Mouse (Mus musculus): Measurements from ENCODE around the gene Gpr88.
"Not testable (repeated sequence)": the region's sequence is repeated elsewhere in the genome, so short reads cannot be mapped to it uniquely, and the experiment has no call there.

Gene Gpr88

DNA sequence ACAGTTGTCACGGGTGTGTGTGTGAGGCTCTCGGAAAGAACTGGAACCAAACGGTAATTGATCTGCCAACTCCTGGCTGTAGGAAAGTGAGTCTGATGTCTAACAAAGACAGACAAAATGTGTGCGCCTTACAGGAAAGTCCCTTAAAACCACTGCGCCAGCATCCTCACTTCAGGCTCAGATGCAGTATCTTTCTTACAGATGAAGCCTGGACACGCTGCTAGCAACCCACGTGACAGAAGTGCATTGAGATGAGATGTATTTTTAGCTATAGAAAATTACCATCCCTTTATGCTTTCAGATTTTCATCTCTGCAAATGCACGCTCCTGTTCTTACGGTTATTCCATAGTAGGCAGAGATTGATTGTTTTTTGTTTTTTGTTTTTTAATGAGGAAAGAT, 10.6 kb downstream of the Gpr88 start:
- no peak for DNase-seq (ENCODE audit: low read depth, low spot score)

DNA sequence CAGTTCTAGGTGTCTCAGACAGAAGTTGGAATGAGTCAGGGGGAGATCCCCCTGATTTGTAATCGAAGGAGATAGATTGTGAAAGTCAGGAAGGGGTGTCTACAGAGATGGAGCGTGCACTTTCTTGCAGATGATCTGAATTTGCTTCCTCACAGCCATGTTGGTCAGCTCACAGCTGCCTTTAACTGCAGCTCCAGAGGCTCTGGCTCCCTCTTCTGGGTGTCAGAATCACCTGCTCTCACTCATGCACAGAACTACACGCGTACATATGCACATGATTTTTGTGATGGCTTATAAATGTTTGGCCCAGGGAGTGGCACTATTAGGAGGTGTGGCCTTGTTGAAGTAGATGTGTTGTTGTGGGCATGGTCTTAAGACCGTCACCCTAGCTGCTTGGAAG, 15.8 kb downstream of the Gpr88 start:
- DNase-seq (ENCODE audit: low read depth, low spot score) = no peak

- DNase-seq (ENCODE audit: low read depth, low spot score) = no peak
Observed at GRCm38 (mm10) chr3:116236856-116237255, 16.4 kb downstream of the Gpr88 start.

- no peak for DNase-seq (ENCODE audit: low read depth, low spot score)
Observed at GRCm38 (mm10) chr3:116233515-116233914, 19.8 kb downstream of the Gpr88 start.

DNA sequence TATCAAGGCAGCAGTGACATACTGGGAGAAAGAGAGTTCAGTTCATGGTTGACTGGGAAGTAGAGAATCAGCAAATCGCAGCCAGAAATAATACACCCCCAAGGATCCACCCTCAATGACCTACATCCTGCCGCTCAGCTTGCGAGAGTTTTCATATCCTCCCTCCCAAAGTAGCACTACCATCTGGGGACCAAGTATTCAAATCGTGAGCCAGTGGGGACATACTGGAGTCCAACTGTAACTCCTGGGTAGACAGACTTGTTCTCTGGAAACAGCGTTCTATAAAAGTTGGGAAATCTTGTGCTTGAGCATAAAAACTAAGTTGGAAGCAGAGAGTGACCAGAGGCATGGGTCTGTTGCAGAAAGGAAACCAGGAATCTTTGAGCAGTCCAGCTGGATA, 20.5 kb downstream of the Gpr88 start:
- no peak for DNase-seq (ENCODE audit: low read depth, low spot score)

DNA sequence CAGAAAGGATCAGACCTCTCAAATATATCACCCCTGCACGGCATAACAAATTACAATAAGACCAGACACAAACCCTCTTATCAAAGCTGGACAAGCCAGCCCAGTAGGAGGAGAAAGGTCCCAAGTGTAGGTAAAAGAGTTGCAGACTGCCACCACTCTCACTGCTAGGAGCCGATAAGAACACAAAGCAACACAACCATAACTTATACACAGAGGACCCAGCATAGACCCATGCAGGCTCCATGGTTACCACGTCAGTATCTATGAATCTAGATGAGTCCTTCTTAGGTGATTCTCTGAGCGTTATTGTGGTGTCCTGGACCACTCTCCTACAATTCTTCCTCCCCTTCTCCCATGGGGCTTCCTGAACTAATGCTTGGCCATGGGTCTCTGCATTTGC, 24.0 kb downstream of the Gpr88 start:
- no peak for DNase-seq (ENCODE audit: low read depth, low spot score)

DNA sequence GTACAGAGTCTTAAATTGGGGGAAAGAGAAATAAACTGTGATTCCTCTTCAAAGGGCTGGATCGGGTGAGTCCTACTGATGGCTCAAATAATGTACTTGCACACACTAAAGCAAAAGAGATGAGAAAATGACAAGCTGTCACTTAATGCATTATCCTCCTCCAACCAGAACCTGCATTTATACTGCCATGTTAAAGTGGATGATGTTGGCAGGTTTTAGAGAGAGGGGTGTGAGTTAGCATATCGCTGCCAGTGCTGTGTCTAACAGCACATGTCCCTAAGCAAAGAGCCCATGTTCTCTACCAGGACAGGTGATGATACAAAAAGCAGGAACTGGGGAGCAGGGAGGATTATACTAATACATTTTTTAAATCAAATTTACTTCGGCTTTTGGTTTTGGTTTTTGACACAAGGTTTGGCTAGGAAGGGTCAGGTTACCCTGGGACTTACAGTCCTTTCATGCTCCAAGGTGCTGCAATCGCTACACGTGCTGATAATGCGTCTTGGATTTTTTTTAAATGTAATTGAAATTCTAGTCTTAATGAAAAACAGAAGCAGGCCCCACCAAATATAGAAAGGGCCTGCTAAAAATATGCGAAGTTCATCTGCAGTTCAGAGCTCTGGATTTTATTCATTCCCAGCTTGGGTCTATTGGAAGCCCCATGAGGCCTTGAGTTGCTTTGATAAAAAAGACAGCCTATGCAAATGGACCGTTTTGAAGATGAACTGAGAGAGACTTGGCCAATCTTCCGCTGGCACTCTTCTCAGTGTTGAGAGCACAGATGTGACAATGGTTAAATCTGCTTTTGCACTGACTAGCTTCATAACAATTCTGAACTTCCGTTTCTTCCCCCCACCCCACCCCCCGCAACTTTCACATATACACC, 24.7 kb downstream of the Gpr88 start:
- no peak for DNase-seq (ENCODE audit: low read depth, low spot score)

DNA sequence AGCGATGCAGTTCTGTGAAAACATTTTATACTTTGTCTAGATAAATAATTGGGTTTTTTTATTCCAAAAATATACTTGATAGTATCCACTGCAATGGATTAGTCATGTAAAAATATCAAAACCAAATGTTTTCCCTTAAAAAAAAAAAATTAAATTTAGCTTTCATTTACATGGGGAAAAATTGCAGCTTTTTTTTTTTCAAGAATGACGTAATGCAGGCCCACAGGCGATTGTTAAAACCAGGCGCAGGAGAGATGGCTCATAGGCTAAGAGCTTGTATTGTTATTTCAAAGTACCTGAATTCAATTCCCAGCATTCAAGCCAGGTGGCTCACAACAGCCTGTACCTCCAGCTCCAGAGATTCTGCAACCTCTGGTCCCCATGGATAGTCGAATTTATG, 25.9 kb downstream of the Gpr88 start:
- no peak for DNase-seq (ENCODE audit: low read depth, low spot score)

DNA sequence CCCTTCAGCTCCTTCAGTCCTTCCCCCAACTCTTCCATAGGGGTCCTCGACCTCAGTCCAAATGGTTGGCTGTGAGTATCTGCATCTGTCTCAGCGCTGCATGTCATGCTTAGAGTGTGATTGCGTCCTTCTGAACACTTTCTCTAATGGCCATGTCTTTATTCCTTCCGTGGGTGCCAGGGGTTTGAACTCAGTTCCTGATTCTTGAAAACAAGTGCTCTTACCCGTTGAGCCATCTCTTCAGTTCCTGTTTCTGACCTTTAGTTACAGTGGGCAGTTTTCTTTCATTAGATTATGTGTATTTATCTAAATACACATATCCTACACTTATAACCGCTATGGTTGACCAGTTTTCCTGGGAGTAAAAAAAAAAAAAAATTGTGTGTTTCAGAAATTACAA, 26.4 kb downstream of the Gpr88 start:
- DNase-seq (ENCODE audit: low read depth, low spot score) = no peak

- DNase-seq (ENCODE audit: low read depth, low spot score) = no peak
Observed at GRCm38 (mm10) chr3:116222511-116223243, 30.6 kb downstream of the Gpr88 start.

DNA sequence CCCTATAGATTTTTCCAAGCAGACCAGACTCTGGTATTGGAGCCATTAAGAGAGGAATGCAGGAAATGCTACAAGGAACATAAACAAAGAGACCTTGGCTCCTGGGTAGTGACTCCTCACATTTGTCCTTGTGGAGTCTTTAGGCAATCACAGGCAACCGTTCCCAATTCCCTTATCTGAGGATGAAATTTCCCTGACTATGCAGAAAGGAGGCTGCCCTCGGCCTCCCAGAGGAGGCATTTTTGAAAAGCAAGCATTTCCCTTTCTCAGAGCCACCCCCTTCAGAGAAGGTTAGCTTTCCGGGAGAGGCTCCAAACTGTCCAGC, 31.7 kb downstream of the Gpr88 start:
- no peak for DNase-seq (ENCODE audit: low read depth, low spot score)

DNA sequence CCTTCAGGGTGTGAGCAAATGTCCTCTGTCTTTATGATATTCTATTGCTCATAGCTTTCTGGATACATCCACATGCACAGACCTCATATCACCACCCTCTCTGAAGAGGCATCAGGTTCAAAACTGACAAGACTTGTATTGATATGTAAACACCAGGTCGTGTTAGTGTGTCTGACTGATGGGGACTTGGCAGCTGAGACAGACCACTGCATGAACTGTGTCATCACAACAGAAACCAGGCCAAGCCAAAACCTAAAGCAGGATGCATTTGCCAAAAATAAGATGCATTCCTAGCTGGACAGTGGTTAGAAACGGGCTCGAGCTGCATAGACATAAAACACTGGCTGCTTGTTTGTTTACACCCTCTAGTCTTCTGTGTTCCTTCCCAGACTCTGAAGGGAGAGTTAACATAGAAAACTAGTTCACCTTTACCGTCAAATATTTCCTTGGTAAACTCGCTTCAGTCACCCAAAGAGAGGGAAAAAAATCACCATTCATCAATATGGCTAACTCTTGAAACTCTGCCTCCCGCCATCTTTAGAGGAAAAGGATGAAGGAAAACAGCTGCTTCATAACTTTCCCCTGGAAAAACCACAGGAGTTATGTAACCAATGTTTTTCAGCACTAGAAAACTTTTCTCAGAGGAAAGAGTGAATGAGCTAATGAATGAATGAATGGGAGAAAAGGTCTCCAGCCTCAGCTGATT, 32.2 kb downstream of the Gpr88 start:
- no peak for DNase-seq (ENCODE audit: low read depth, low spot score)

- not testable (repeated sequence) for DNase-seq (ENCODE audit: low read depth, low spot score)
Observed at GRCm38 (mm10) chr3:116217398-116217797, 35.9 kb downstream of the Gpr88 start.

DNA sequence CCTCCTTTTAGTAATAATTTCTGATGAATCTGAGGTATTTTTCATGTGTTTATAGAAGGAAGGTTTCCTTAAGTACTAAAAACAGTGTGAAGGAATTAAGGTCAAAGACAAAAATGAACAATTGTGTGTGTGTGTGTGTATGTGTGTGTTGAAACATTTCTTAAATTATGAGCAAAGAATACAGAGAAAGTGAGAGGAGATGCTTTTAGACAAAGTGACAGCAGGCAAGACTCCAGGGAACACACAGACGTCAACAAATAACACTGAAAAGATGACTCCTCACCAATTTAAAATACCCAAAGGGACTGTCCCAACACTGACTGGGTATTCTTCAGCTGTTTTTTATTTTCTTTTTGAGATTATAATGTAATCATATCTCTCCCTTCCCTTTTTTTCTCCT, 37.0 kb downstream of the Gpr88 start:
- DNase-seq (ENCODE audit: low read depth, low spot score) = no peak

DNA sequence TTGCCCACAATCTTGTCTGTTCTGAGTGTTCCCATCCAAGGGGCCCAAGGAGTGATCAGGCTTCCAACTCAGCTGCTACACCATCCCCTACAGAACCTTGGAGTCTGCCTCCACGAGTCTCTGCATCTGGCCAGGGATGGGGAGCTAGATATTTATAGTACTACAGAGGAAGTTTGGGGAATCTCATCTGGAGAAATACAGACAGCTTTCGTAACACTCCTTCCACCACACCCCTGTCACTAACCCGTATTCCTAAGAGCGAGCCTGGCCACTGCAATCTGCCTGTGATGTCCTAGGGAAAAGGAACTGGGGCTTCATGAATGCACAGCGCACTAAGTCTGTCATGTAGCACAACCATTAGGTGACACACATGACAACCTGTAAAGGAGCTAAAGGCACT, 41.7 kb downstream of the Gpr88 start:
- DNase-seq (ENCODE audit: low read depth, low spot score) = no peak

GRCm38 (mm10) chr3:116210720-116211121, 42.6 kb downstream of the Gpr88 start:
- no peak for DNase-seq (ENCODE audit: low read depth, low spot score)

GRCm38 (mm10) chr3:116209214-116209613, 44.1 kb downstream of the Gpr88 start:
- no peak for DNase-seq (ENCODE audit: low read depth, low spot score)

DNA sequence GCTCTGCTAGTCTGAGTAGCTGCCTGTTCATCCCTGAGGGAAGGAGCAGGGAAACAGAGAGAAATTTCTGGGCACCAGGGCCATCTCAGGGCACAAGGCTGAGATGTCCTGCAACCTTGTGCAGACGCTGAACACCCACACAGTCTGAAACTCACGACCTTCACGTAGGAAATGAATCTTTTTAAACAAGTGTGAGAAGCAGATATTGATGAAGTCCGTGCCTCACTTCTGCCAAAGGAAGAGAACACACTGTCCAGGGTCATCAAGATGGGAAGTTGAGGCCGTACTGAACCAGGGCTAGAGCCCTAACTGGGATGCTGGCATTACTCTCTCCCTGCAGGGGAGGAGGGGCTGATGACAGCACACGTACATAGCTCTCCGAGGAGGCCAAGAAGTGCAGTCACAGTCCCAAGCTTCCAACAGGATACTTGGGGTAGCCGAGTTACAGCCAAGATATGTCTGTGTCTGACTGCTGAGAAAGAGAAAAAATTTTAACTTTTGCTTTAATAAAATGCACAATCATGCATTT, 46.9 kb downstream of the Gpr88 start:
- no peak for DNase-seq (ENCODE audit: low read depth, low spot score)

DNA sequence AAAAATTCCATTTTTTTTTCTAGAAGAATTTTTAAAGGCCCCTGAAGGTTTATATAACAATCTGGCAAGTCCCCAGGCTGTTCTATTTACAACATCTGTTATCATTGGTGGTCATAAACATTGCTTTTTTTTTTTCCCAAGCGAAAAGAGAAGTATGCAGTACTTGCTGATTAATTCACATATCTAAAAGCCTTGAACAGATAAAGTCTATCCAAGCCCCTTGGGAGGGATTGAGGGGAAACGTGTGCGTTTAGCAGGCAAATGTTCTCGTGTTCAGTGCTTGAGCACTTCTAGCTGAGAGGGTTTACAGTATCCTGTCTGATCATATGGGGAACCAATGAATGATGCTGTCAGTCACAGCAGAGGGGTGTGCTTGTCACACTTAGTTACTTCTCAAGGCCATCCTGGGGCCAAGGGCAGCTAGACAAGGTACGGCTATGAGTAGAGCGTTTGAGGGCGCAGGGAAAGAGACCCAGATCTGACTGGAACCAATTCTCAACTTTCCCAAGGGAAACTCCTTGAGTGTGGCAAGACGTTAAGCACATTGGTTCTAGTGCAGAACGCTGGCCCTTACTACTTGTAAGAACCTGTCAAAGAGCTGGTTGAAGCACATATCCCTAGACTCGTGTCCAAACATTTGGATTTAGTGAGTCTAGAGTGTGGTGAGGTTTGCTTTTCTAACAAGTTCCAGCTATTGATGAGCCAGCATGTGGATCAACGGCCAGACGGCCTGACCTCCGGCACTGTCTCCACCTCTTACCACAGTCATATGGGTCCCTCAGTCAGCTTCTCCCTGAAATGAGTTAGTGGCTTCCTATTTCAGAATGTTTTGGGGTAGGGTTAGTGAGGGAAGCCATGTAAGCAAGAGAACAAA, 47.7 kb downstream of the Gpr88 start:
- no peak for DNase-seq (ENCODE audit: low read depth, low spot score)

DNA sequence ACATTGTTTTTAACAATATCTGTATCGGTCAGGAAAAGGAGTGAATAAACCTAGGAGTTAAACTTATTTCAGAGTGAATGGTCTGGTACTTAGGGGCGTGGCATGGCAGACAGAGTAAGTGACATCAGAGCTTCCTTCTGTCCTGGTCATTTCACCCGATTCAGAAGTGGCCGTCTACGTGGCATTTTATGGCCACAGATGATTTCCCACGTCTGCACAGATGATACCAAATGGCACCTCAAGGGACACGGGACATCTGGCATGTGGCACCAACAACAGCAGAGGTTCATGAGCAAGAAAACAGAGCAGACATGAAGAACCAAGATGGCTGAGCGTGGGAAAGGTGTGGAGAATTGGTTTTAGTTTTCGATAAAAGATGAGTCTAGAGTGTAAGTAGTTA, 48.7 kb downstream of the Gpr88 start:
- DNase-seq (ENCODE audit: low read depth, low spot score) = no peak

GRCm38 (mm10) chr3:116203942-116204341, 49.4 kb downstream of the Gpr88 start:
- no peak for DNase-seq (ENCODE audit: low read depth, low spot score)

Data from CD4-positive, CD25-positive, alpha-beta regulatory T cell, adult 2 months (primary cell).